Mouse (Mus musculus) heart, postnatal 25 days (tissue): ENCODE measurements around the gene Zfp787. TPM values are rescaled to one million over a fixed set of nuclear protein-coding genes. Genes with fewer than 3 reads are reported as not detected.
"Not testable (repeated sequence)": the region's sequence is repeated elsewhere in the genome, so short reads cannot be mapped to it uniquely, and the experiment has no call there.

Experiments
- DNase-seq: peaks from one replicate; pipeline ENCODE4 v3.0.0; 2022; ENCODE audit warnings: low spot score
- intact Hi-C: fragments of 180-260 bp; cut with DNase I; formaldehyde crosslinking; loops from one replicate; pipeline ENCODE4 v1.15.1; 2025
- total RNA-seq, 2 experiments: library from RNA; stranded (reverse); gene quantifications; 2 replicates each; pipeline ENCODE4 v1.2.3; 2021

Gene Zfp787
- total RNA-seq, 2 experiments from 2014 or later = 29.8 to 33.1 TPM

DNA sequence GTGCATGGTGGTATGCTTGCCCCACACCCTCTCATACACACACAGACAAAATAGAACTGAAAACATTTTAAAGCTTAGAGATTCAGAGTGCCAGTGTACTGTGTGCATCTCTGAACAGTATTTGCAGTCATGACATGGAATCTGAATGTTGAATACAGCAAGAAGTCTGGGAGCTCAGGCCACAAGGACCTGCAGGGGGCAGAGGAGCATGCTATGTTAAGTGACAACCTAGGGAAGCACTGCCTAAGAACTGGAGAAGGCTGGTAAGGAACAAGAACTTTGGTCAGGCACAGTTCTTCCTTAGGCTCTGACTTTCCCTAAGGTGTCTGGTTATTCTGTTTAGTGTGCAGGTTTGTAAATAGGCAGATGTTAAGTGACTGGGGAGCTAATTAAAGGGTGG, 19.3 kb downstream of the Zfp787 start:
- intact Hi-C loops = no loop called here
- DNase-seq = no peak

DNA sequence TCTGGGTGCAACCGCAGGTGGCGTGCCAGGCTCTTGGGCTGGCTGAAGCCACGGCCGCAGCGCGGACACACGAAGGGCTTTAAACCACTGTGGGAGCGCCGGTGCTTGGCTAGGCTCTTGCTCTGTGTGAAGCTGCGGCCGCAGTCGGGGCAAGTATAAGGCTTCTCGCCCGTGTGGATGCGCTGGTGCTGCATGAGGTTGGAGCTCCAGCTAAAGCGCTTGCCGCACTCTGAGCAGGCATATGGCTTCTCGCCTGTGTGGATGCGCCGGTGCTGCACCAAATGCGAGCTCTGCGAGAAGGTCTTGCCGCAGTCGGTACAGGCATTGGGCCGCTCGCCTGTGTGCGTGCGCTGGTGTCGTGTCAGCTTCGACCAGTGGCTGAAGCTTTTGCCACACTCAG, 23.2 kb downstream of the Zfp787 start:
- intact Hi-C loops = no loop called here
- DNase-seq = no peak

DNA sequence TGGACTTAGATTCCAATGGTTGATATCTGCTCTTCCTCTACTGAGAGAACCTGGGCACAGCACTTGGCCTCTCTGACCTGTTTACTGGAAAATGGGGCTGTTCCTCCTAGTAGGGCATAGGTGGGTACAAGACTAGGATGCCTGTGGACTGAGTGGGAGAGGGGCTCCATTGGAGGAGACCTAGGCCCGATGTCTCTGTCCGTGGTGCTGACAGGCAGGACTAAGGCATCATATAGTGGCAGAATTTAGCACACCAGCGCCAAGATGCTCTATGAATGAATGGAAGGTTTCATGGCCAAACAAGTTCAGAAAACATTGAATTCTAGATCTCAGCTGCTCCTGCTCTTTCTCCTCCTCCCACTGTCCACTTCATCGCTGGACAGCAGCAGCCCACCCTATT, 25.5 kb downstream of the Zfp787 start:
- intact Hi-C loops = no loop called here
- DNase-seq = no peak

DNA sequence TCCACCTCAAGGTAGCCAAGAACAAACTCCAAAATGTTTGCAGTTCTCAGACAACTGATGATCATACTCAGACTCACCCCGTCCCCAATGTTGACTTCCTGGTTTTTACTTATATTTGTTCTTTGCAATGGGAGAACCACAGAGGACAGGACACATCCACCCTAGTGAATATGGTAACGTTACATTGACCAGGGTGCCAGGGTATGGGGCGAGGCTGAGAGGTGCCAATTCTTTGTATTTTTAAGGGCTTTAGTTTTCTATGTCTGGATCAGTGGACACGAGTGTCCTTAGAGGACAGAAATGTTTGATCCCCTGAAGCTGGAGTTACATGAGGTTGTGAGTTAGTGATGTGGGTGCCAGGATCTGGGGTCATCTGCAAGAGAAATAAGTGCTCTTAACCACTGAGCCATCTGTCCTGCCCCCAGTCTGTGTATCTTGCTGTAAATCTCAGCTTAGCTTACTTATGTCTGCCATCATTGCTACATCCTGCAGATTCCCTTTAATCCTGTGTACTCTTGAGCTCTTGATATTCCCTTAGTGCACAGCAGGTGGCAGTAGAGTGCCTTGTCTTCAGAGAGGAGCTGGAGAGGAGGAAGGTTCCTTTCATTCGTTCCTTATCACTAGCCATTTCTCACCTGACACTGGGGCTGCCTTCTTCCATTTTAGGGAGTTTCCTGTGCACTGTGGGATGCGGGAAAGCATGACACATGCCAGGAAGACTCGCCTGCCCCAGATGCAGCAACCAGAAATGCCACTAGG, 28.9 kb downstream of the Zfp787 start:
- intact Hi-C loops = loop anchor here (1.0 to 10.0 kb wide), 3 partner anchors 47 to 158 kb away; partner anchors contain the start of gene Zfp667

DNA sequence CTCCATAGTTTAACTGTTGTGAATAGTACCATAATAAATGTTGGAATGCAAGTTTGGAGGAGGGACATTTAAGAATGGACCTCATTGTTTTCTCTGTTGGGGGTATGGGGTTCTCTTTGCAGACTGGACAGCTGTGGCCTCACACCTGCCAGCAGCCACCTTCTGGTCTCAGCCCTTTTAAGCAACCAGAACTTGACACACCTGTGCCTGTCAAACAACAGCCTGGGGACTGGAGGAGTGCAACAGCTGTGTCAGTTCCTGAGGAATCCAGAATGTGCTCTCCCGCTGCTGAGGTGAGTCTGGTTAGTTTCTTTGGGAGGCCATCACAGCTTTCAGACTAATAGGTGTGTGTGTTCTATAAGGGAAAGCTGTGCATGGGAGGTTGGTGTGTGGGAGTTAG, 34.7 kb downstream of the Zfp787 start:
- not testable (repeated sequence) for DNase-seq
- intact Hi-C loops = loop anchor here (10.0 kb wide), 1 partner anchor 164 kb away; the partner anchor contains the start of gene Zfp667

More for the DNA sequence above, 28.9 kb downstream of the Zfp787 start:
- DNase-seq = peak; percentile 44

DNA sequence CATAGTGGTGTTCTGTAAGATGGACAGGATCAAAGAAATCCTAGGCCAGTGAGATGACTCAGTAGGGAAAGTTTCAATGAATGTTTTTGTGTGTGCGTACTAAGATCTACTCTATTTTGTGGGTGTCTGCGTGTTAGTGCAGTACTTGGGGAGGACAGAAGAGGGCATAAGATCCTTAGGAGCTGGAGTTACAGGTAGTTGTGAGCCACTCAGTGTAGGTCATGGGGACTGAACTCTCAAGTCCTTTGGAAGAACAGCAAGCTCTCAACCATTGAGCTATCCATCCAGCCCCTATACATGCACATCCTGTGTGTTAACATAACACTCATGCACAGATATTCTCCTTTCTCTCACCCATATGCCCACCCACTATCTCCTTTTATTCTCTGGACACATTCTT, 35.7 kb downstream of the Zfp787 start:
- DNase-seq = not testable (repeated sequence)
- intact Hi-C loops = loop anchor here (10.0 kb wide), 1 partner anchor 165 kb away; the partner anchor contains the start of gene Zfp667

DNA sequence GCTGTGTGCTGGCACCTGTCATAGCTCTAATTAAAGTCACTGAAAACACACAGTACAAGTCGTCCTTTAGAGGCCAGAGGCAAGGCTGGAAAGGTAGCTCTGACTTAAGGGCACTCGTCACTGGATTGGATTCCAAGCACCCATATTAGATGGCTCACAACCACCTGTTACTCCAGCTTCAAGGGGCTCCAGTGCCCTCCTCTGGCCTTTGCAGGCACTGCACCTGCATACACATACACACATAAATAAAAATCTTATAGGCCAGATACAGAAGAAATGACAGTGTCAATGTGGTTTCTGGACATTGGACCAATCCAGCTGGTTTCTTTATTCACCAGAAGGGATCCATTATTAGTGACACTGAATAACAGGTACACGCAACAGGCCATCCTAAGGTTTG, 36.3 kb downstream of the Zfp787 start:
- DNase-seq = no peak
- intact Hi-C loops = no loop called here

Other genes starting within 250 kb of the Zfp787 start
- gene Vmn1r65, start 145.0 kb downstream of the Zfp787 start, total RNA-seq = not detected
- gene Nlrp4c, start 110.8 kb downstream of the Zfp787 start, total RNA-seq = not detected
- gene Zfp444, start 16.2 kb upstream of the Zfp787 start, total RNA-seq = 10 to 100 TPM; 10.2 to 16.8 TPM
- not detected for gene Galp, start 41.1 kb upstream of the Zfp787 start, total RNA-seq
- gene Zscan5b, start 66.3 kb upstream of the Zfp787 start, total RNA-seq = not detected
- gene Epp13, start 96.7 kb upstream of the Zfp787 start, total RNA-seq = not detected
- gene Zfp667, start 130.6 kb upstream of the Zfp787 start, total RNA-seq = 1 to 10 TPM; 2.8 to 3.5 TPM
- 1 to 10 TPM in 1 of 2 experiments, under 1 TPM in 1; 0.88 to 1.9 TPM for gene Zfp583, start 175.3 kb upstream of the Zfp787 start, total RNA-seq
- under 1 TPM; 0.48 to 0.52 TPM for gene Gm3854, start 187.8 kb upstream of the Zfp787 start, total RNA-seq
- 1 to 10 TPM; 2.7 to 3.3 TPM for gene Zfp78, start 207.3 kb upstream of the Zfp787 start, total RNA-seq
- gene Zfp28, start 227.3 kb upstream of the Zfp787 start, total RNA-seq = 1 to 10 TPM; 2.5 to 2.6 TPM
- gene Smim17, start 242.7 kb upstream of the Zfp787 start, total RNA-seq = not detected